Mouse (Mus musculus) ES-E14 (cell line): ENCODE measurements around the gene Ncf1. TPM values are rescaled to one million over a fixed set of nuclear protein-coding genes. Genes with fewer than 3 reads are reported as not detected.

ENCODE experiments used
- DNase-seq: peaks from one replicate; pipeline ENCODE4 v3.0.0-alpha.2; 2013; ENCODE audit warnings: low read depth, low spot score
- H3K27ac ChIP-seq: 2 replicates; pipeline ENCODE4 v1.5.1; 2012; ENCODE audit warnings: low read depth, mild to moderate bottlenecking, low read length, moderate library complexity, mixed read lengths; ENCODE audit not compliant: poor library complexity, insufficient read depth, severe bottlenecking
- H3K36me3 ChIP-seq: 2 replicates; pipeline ENCODE4 v1.6.1; 2012; ENCODE audit warnings: mild to moderate bottlenecking, low read length, moderate library complexity, mixed read lengths; ENCODE audit not compliant: control insufficient read depth, poor library complexity, insufficient read depth, severe bottlenecking
- H3K4me1 ChIP-seq, 2 experiments: fragments of 150-350 bp in 1 of 2; sonication (generic) in 1 of 2; 2 replicates each; pipeline ENCODE4 v1.6.1; 2012; ENCODE audit warnings: low read length in 2 of 2, mild to moderate bottlenecking in 1 of 2, mixed read lengths in 1 of 2; ENCODE audit not compliant: control insufficient read depth in 2 of 2, insufficient read depth in 2 of 2, poor library complexity in 1 of 2
- H3K4me3 ChIP-seq, 2 experiments: fragments of 150-350 bp in 1 of 2; sonication (generic) in 1 of 2; 2 replicates each; pipeline ENCODE4 v1.5.1; 2012; ENCODE audit warnings: low read length in 2 of 2, low read depth in 1 of 2, mild to moderate bottlenecking in 1 of 2, mixed read lengths in 1 of 2; ENCODE audit not compliant: insufficient read depth in 1 of 2, poor library complexity in 1 of 2, severe bottlenecking in 1 of 2
- H3K9ac ChIP-seq: 2 replicates; pipeline ENCODE4 v1.6.1; 2012; ENCODE audit warnings: low read depth, mild to moderate bottlenecking, low read length, mixed read lengths; ENCODE audit not compliant: poor library complexity, insufficient read depth, severe bottlenecking
- H3K9me3 ChIP-seq: fragments of 150-350 bp; sonication (generic); 2 replicates; pipeline ENCODE4 v1.6.1; 2012; ENCODE audit warnings: low read depth, mild to moderate bottlenecking, low read length; ENCODE audit not compliant: control insufficient read depth, insufficient read depth
- CHD2 ChIP-seq: IDR thresholded peaks from 2 replicates; pipeline ENCODE4 v1.6.1; 2014; ENCODE audit warnings: mild to moderate bottlenecking, low read depth, low read length, inconsistent platforms
- HCFC1 ChIP-seq: IDR thresholded peaks from 2 replicates; pipeline ENCODE4 v1.6.1; 2012; ENCODE audit warnings: low read length, inconsistent platforms, borderline replicate concordance; ENCODE audit not compliant: insufficient read depth
- MAFK ChIP-seq: IDR thresholded peaks from 2 replicates; pipeline ENCODE4 v1.6.1; 2014; ENCODE audit warnings: mild to moderate bottlenecking, low read depth, low read length, inconsistent platforms; ENCODE audit not compliant: insufficient read depth
- ZC3H11A ChIP-seq: IDR thresholded peaks from 2 replicates; pipeline ENCODE4 v1.6.1; 2012; ENCODE audit warnings: low read depth, mild to moderate bottlenecking, inconsistent platforms, low read length, borderline replicate concordance
- ZNF384 ChIP-seq: IDR thresholded peaks from 2 replicates; pipeline ENCODE4 v1.6.1; 2012; ENCODE audit warnings: low read depth, low read length, inconsistent platforms
- in situ Hi-C, 2 experiments: fragments of 600-800 bp; cut with MboI; formaldehyde crosslinking; loops; one replicate each; pipeline ENCODE4 v1.15.1; 2025; ENCODE audit warnings: low sequenced_read_pairs in 2 of 2, inconsistent platforms in 1 of 2; ENCODE audit not compliant: unreplicated experiment in 2 of 2
- total RNA-seq: library from RNA; depleted of rRNA; stranded (reverse); fragments of 300-350 nt; gene quantifications from 2 replicates; pipeline ENCODE4 v1.2.3, GENCODE M21; 2012

Gene Ncf1
- total RNA-seq, 1 experiment = 0.67 TPM

- Histone ChIP-seq H3K4me3 (no peak overlapping the region), H3K9me3 (no peaks in the 10 kb centered on the region), H3K36me3 (peaks cover 71% of the 10 kb centered on the region), H3K9ac (no peak overlapping the region), H3K4me1 (no peaks in the 10 kb centered on the region; a peak in 2 of 4 replicates), H3K27ac (no peak overlapping the region)
- in situ Hi-C loops = no loop called here
- TF ChIP-seq ZC3H11A = no peak
- TF ChIP-seq HCFC1 = no peak
- TF ChIP-seq MAFK = no peak
- TF ChIP-seq CHD2 = no peak
- TF ChIP-seq ZNF384 = no peak
- no peak for DNase-seq
These were observed 28.1 kb upstream of the Ncf1 start for GRCm38 (mm10) chr5:134257349-134258031.

GRCm38 (mm10) chr5:134255294-134255693, 25.9 kb upstream of the Ncf1 start:
- Histone ChIP-seq H3K36me3 (peaks cover 59% of the 10 kb centered on the region), H3K4me3 (no peak overlapping the region)
- in situ Hi-C loops = no loop called here

GRCm38 (mm10) chr5:134253806-134254205, 24.4 kb upstream of the Ncf1 start:
- no peak for DNase-seq
- no peak overlapping the region for H3K4me3 ChIP-seq
- no peak for TF ChIP-seq HCFC1
- TF ChIP-seq ZC3H11A = no peak
- no peak for TF ChIP-seq CHD2
- in situ Hi-C loops = no loop called here
- H3K36me3 ChIP-seq = peaks cover 60% of the 10 kb centered on the region
- no peaks in the 10 kb centered on the region; a peak in 1 of 4 replicates for H3K4me1 ChIP-seq
- H3K9me3 ChIP-seq = no peaks in the 10 kb centered on the region
- H3K9ac ChIP-seq = no peak overlapping the region
- no peak overlapping the region for H3K27ac ChIP-seq

More at GRCm38 (mm10) chr5:134255294-134255693, 25.9 kb upstream of the Ncf1 start:
- DNase-seq = no peak
- Histone ChIP-seq H3K4me1 (no peaks in the 10 kb centered on the region; a peak in 2 of 4 replicates), H3K9me3 (no peaks in the 10 kb centered on the region), H3K27ac (no peak overlapping the region), H3K9ac (no peak overlapping the region)
- TF ChIP-seq ZNF384 (no peak), MAFK (no peak), ZC3H11A (no peak), CHD2 (no peak), HCFC1 (no peak)

GRCm38 (mm10) chr5:134251083-134251482, 21.7 kb upstream of the Ncf1 start:
- Histone ChIP-seq H3K36me3 (peaks cover 69% of the 10 kb centered on the region), H3K9me3 (no peaks in the 10 kb centered on the region), H3K4me3 (no peak overlapping the region), H3K9ac (no peak overlapping the region), H3K4me1 (no peaks in the 10 kb centered on the region; a peak in 1 of 4 replicates), H3K27ac (no peak overlapping the region)
- in situ Hi-C loops = no loop called here
- no peak for DNase-seq
- no peak for TF ChIP-seq HCFC1
- no peak for TF ChIP-seq ZC3H11A
- no peak for TF ChIP-seq MAFK
- no peak for TF ChIP-seq CHD2
- TF ChIP-seq ZNF384 = no peak

DNA sequence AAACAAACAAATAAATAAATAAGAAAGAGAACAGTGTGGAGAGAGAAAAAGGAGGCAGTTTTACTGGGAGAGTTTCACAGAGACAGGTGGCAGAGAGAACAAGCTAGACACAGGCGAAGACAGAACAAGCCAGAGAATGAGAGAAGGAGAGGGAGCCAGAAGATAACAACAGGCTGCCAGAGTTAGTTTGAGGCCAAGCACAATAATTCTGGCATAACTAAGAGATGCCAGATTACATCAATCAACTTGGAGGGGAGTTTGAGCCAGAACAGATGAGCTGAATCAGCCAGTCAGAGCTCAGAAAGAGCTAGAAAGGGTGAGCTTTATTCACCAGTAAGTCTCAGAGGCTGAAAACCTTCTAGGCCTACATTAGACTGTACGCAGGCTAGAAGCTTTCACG, 21.2 kb upstream of the Ncf1 start:
- DNase-seq = no peak
- no peak overlapping the region for H3K4me3 ChIP-seq
- H3K27ac ChIP-seq = no peak overlapping the region
- in situ Hi-C loops = no loop called here
- no peaks in the 10 kb centered on the region for H3K9me3 ChIP-seq
- peaks cover 68% of the 10 kb centered on the region for H3K36me3 ChIP-seq
- no peaks in the 10 kb centered on the region; a peak in 1 of 4 replicates for H3K4me1 ChIP-seq
- H3K9ac ChIP-seq = no peak overlapping the region
- TF ChIP-seq CHD2 (no peak), ZNF384 (no peak), HCFC1 (no peak)
